Mouse (Mus musculus): Measurements from ENCODE around the gene Map3k20.

Map3k20 gene

GRCm38 (mm10) chr2:72280524-72280923 lies 4.9 kb upstream of the Map3k20 start:
- no peak for DNase-seq (ENCODE audit: low spot score)

- no peak for DNase-seq (ENCODE audit: low spot score)
Measured at GRCm38 (mm10) chr2:72281971-72282370, 3.5 kb upstream of the Map3k20 start.

GRCm38 (mm10) chr2:72282733-72283132 lies 2.7 kb upstream of the Map3k20 start:
- no peak for DNase-seq (ENCODE audit: low spot score)

GRCm38 (mm10) chr2:72284689-72285088 lies 748 bp upstream of the Map3k20 start:
- no peak for DNase-seq (ENCODE audit: low spot score)

GRCm38 (mm10) chr2:72285888-72286661 lies 638 bp downstream of the Map3k20 start:
- DNase-seq (ENCODE audit: low spot score): no peak

GRCm38 (mm10) chr2:72287142-72287541 lies 1.7 kb downstream of the Map3k20 start:
- DNase-seq (ENCODE audit: low spot score): no peak

GRCm38 (mm10) chr2:72288932-72289534 lies 3.6 kb downstream of the Map3k20 start:
- DNase-seq (ENCODE audit: low spot score): no peak

GRCm38 (mm10) chr2:72291103-72291502 lies 5.7 kb downstream of the Map3k20 start:
- no peak for DNase-seq (ENCODE audit: low spot score)

- DNase-seq (ENCODE audit: low spot score): no peak
Measured at GRCm38 (mm10) chr2:72292573-72292972, 7.1 kb downstream of the Map3k20 start.

GRCm38 (mm10) chr2:72294994-72295393 lies 9.6 kb downstream of the Map3k20 start:
- DNase-seq (ENCODE audit: low spot score): no peak

GRCm38 (mm10) chr2:72296984-72297715 lies 11.7 kb downstream of the Map3k20 start:
- DNase-seq (ENCODE audit: low spot score): no peak

GRCm38 (mm10) chr2:72297716-72298082 lies 12.3 kb downstream of the Map3k20 start:
- DNase-seq (ENCODE audit: low spot score): no peak

GRCm38 (mm10) chr2:72298406-72298805 lies 13.0 kb downstream of the Map3k20 start:
- no peak for DNase-seq (ENCODE audit: low spot score)

GRCm38 (mm10) chr2:72301194-72301916 lies 15.9 kb downstream of the Map3k20 start:
- no peak for DNase-seq (ENCODE audit: low spot score)

GRCm38 (mm10) chr2:72305738-72306137 lies 20.3 kb downstream of the Map3k20 start:
- no peak for DNase-seq (ENCODE audit: low spot score)

GRCm38 (mm10) chr2:72308351-72308750 lies 22.9 kb downstream of the Map3k20 start:
- no peak for DNase-seq (ENCODE audit: low spot score)

- no peak for DNase-seq (ENCODE audit: low spot score)
Measured at GRCm38 (mm10) chr2:72308981-72309380, 23.5 kb downstream of the Map3k20 start.

GRCm38 (mm10) chr2:72311486-72311885 lies 26.0 kb downstream of the Map3k20 start:
- no peak for DNase-seq (ENCODE audit: low spot score)

- no peak for DNase-seq (ENCODE audit: low spot score)
Measured at GRCm38 (mm10) chr2:72313312-72313711, 27.9 kb downstream of the Map3k20 start.

GRCm38 (mm10) chr2:72318421-72318820 lies 33.0 kb downstream of the Map3k20 start:
- DNase-seq (ENCODE audit: low spot score): no peak

- DNase-seq (ENCODE audit: low spot score): no peak
Measured at GRCm38 (mm10) chr2:72319028-72319798, 33.8 kb downstream of the Map3k20 start.

GRCm38 (mm10) chr2:72320661-72321060 lies 35.2 kb downstream of the Map3k20 start:
- no peak for DNase-seq (ENCODE audit: low spot score)

All from MN1 (cell line).